Mouse (Mus musculus) hindbrain, embryonic 14.5 days (tissue): ENCODE results near the gene Clec12b. TPM values are rescaled to one million over a fixed set of nuclear protein-coding genes. Genes with fewer than 3 reads are reported as not detected.
A peak's percentile ranks its signal among the peaks of the same experiment; 100 is the strongest.

Source experiments
- ATAC-seq: fragments of 200-750 bp; cut with Nextera tagmentation; 2 replicates; pipeline ENCODE4 v1.8.0; 2017; ENCODE audit warnings: moderate number of reproducible peaks, mild to moderate bottlenecking, moderate TSS enrichment, moderate library complexity; ENCODE audit not compliant: low FRiP score
- DNase-seq: peaks from one replicate; pipeline ENCODE4 v3.0.0-alpha.2; 2015; ENCODE audit warnings: low spot score
- H3K27ac ChIP-seq: fragments of 300-500 bp; sonication (generic); 2 replicates; pipeline ENCODE4 v1.5.1; 2014; ENCODE audit warnings: mild to moderate bottlenecking, moderate library complexity
- H3K27me3 ChIP-seq: fragments of 300-500 bp; sonication (generic); 2 replicates; pipeline ENCODE4 v1.6.1; 2014; ENCODE audit warnings: mild to moderate bottlenecking, low read length, mixed read lengths; ENCODE audit not compliant: control insufficient read depth, insufficient read depth
- H3K36me3 ChIP-seq: fragments of 300-500 bp; sonication (generic); replicated peaks from 2 replicates; pipeline ENCODE4 v1.6.1; 2014; ENCODE audit not compliant: control insufficient read depth, insufficient read depth
- H3K4me1 ChIP-seq: fragments of 300-500 bp; sonication (generic); replicated peaks from 2 replicates; pipeline ENCODE4 v1.6.1; 2014; ENCODE audit warnings: antibody characterized with exemption, low read length, mixed read lengths; ENCODE audit not compliant: control insufficient read depth, insufficient read depth
- H3K4me2 ChIP-seq: fragments of 300-500 bp; sonication (generic); replicated peaks from 2 replicates; pipeline ENCODE4 v1.6.1; 2014; ENCODE audit warnings: mild to moderate bottlenecking, moderate library complexity
- H3K4me3 ChIP-seq: fragments of 300-500 bp; sonication (generic); replicated peaks from 2 replicates; pipeline ENCODE4 v1.5.1; 2014; ENCODE audit warnings: mild to moderate bottlenecking, low read length
- H3K9ac ChIP-seq: fragments of 300-500 bp; sonication (generic); 2 replicates; pipeline ENCODE4 v1.6.1; 2014
- H3K9me3 ChIP-seq: fragments of 300-500 bp; sonication (generic); 2 replicates; pipeline ENCODE4 v1.6.1; 2016; ENCODE audit warnings: low read length; ENCODE audit not compliant: control insufficient read depth
- WGBS: fragments of 180-500 bp; shearing (Covaris S2); extraction: QIAGEN DNeasy Blood & Tissue Kit; methylation state at CpG from one replicate; pipeline ENCODE4 v1.1.7; 2014; 5-methylcytosine and 5-hydroxymethylcytosine counted together
- polyA plus RNA-seq: library from polyadenylated mRNA; unstranded; fragments of >200 nt; fragmentation: Nextera tagmentation; extraction: Ambion mirVana; gene quantifications from 2 replicates; pipeline ENCODE4 v1.2.1, GENCODE M21; 2014

The Clec12b gene
- 0.41 and 0.51 TPM in 2 replicates for polyA plus RNA-seq

DNA sequence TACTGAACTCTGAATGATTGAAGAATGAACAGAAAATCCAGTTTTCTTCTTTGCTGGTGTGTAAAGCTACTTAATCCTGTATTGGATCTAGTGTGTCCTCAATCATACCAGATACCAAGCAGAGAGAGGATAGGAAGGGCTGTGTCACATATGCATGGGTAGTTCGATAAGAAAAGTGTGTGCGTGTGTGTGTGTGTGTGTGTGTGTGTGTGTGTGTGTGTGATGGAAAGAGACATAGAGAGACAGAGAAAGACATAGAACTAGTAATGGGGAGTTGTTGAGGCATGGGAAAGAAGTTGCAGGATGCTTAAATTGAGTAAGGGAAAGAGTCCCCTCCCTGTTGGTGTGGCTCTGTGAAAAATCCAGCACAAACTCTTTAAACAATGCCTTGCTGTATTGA lies at the start of gene Clec12b:
TSS of gene Clec12b (minus strand) at position 101 of the 400 bp plus-strand sequence.
- 67% methylated on average over 2 of the region's 2 CpGs for WGBS
- DNase-seq = no peak
- Histone ChIP-seq H3K27ac (no peak within 1 kb of the TSS), H3K4me2 (no peak within 1 kb of the TSS), H3K9me3 (no peaks in the 10 kb centered on the region), H3K36me3 (no peaks in the 10 kb centered on the region), H3K4me3 (no peak within 1 kb of the TSS), H3K9ac (no peak within 1 kb of the TSS), H3K27me3 (no peaks in the 10 kb centered on the region), H3K4me1 (no peaks in the 10 kb centered on the region)
- ATAC-seq = no peak

DNA sequence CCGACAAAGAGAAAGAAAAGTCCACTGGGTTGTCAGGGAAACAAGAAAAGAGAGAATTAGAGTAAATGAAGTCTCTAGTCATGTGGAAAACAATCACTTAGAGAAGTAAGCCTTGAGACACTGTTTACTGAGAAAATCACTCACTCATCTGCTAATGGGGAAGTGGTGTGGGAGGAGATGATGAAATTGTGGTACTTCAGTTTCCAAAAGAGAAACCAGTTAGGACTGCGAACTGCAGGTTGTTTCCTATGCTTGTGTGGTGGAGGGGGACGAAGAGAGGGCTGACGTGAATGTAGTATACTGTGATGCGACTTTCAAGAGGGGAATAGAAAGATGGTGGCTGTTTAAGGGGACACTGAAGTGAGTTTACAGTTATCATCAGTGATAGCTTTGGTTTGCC lies 48.6 kb upstream of the Clec12b start:
- Histone ChIP-seq H3K4me2 (no peak overlapping the region), H3K9ac (no peak overlapping the region), H3K4me1 (no peaks in the 10 kb centered on the region), H3K27me3 (no peaks in the 10 kb centered on the region), H3K36me3 (no peaks in the 10 kb centered on the region), H3K9me3 (no peaks in the 10 kb centered on the region), H3K27ac (no peak overlapping the region), H3K4me3 (no peak overlapping the region)
- no peak for ATAC-seq
- WGBS = 62% methylated on average over 5 of the region's 5 CpGs
- no peak for DNase-seq

DNA sequence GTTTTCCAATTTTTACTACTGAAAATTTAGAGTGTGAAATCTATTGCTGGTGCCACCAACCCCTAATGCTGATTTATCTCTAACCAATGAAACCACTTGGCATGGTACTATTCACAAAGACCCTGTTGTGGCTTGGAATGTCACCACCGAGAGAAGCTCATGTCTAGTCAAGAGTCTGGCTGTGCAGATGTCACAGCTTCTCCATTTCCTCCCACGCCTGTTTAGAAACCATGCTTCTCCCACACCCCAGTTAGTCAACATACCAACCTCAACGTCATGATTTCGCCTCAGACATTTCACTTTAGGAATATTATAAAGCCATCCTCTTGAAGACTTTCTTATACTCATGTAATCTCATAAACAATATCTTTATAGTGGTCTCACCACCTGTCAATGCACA lies 41.6 kb upstream of the Clec12b start:
- Histone ChIP-seq H3K27ac (no peak overlapping the region), H3K4me2 (no peak overlapping the region)
- 86% methylated on average over 4 of the region's 4 CpGs for WGBS

GRCm38 (mm10) chr6:129425812-129426211 lies 40.1 kb upstream of the Clec12b start:
- H3K4me2 ChIP-seq = no peak overlapping the region
- H3K27me3 ChIP-seq = no peaks in the 10 kb centered on the region
- H3K36me3 ChIP-seq = no peaks in the 10 kb centered on the region
- no peak overlapping the region for H3K4me3 ChIP-seq
- H3K9me3 ChIP-seq = no peaks in the 10 kb centered on the region
- H3K9ac ChIP-seq = no peak overlapping the region
- DNase-seq (no peak), ATAC-seq (no peak)
- no peak overlapping the region for H3K27ac ChIP-seq
- WGBS = 57% methylated on average over 5 of the region's 5 CpGs
- H3K4me1 ChIP-seq = no peaks in the 10 kb centered on the region

More for the DNA sequence above, 41.6 kb upstream of the Clec12b start:
- Histone ChIP-seq H3K4me1 (no peaks in the 10 kb centered on the region), H3K9me3 (no peaks in the 10 kb centered on the region), H3K36me3 (no peaks in the 10 kb centered on the region), H3K9ac (no peak overlapping the region), H3K4me3 (no peak overlapping the region), H3K27me3 (no peaks in the 10 kb centered on the region)
- no peak for DNase-seq
- ATAC-seq = no peak

DNA sequence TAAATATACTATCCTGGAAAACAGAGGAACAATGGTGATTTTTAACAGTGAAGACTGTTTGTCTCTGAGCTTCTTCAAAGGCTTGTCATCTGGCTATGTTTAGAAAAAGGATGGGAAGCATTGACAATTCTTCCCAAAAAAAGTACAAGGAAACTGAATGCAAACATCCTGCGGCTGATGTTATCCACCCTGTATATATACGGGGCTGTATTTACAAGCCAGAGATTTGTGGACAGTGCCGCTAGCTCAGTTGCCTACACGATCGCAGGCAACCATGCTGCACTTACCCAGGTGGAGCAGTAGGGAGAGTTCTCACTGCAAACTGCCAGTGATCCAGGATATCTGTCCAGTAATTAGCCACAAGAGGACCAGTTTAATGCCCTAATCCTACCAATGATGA lies 39.5 kb upstream of the Clec12b start:
- no peak overlapping the region for H3K27ac ChIP-seq

GRCm38 (mm10) chr6:129423734-129424072 lies 38.0 kb upstream of the Clec12b start:
- Histone ChIP-seq H3K27me3 (no peaks in the 10 kb centered on the region), H3K27ac (no peak overlapping the region), H3K9ac (no peak overlapping the region), H3K4me1 (no peaks in the 10 kb centered on the region), H3K4me2 (no peak overlapping the region), H3K4me3 (no peak overlapping the region), H3K36me3 (no peaks in the 10 kb centered on the region), H3K9me3 (no peaks in the 10 kb centered on the region)
- 11% methylated on average over 1 of the region's 1 CpGs for WGBS
- peak; percentile 74 for DNase-seq
- ATAC-seq = peak; percentile 87

More for the DNA sequence above, 39.5 kb upstream of the Clec12b start:
- DNase-seq = no peak
- WGBS = 84% methylated on average over 5 of the region's 5 CpGs
- no peak for ATAC-seq
- no peaks in the 10 kb centered on the region for H3K4me1 ChIP-seq
- no peaks in the 10 kb centered on the region for H3K27me3 ChIP-seq
- H3K4me3 ChIP-seq = no peak overlapping the region
- no peak overlapping the region for H3K9ac ChIP-seq
- H3K36me3 ChIP-seq = no peaks in the 10 kb centered on the region
- H3K4me2 ChIP-seq = no peak overlapping the region
- no peaks in the 10 kb centered on the region for H3K9me3 ChIP-seq

GRCm38 (mm10) chr6:129423040-129423733 lies 37.5 kb upstream of the Clec12b start:
- WGBS = 62% methylated on average over 4 of the region's 4 CpGs
- Histone ChIP-seq H3K4me2 (0 out of 2 replicates have a peak overlapping the region, but pooled peaks have one; percentile 15), H3K4me3 (no peak overlapping the region), H3K9me3 (no peaks in the 10 kb centered on the region), H3K4me1 (no peaks in the 10 kb centered on the region), H3K27ac (peak overlapping the region; percentile 6; the same call in 1 of the 2 replicates), H3K36me3 (no peaks in the 10 kb centered on the region), H3K27me3 (no peaks in the 10 kb centered on the region), H3K9ac (no peak overlapping the region)
- DNase-seq (no peak), ATAC-seq (0 out of 2 replicates have a peak, but pooled peaks have one; percentile 19)

DNA sequence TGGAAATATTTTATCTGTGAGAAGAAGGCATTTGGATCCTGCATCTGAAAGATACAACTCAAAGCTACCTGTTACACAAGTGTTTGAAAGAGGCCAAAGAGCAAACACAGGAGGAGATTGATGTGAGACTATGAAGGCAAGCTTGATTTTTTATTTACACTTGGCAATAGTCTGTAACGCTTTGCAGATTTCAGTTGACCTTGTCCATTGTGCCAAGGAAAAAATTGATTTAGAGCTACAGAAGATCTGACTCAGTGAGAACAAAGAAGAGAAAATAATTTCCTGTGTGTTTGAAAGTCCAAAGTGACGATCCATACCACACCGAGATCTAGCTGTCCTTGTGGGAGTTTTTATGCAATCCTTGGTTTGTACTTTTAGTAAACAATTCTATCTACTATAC lies 36.6 kb upstream of the Clec12b start:
- WGBS = 88% methylated on average over 3 of the region's 3 CpGs
- no peak overlapping the region for H3K4me3 ChIP-seq
- no peaks in the 10 kb centered on the region for H3K9me3 ChIP-seq
- H3K4me1 ChIP-seq = no peaks in the 10 kb centered on the region
- no peak overlapping the region for H3K27ac ChIP-seq
- no peak overlapping the region for H3K9ac ChIP-seq
- H3K4me2 ChIP-seq = no peak overlapping the region
- DNase-seq = no peak
- H3K27me3 ChIP-seq = no peaks in the 10 kb centered on the region
- no peak for ATAC-seq
- no peaks in the 10 kb centered on the region for H3K36me3 ChIP-seq

DNA sequence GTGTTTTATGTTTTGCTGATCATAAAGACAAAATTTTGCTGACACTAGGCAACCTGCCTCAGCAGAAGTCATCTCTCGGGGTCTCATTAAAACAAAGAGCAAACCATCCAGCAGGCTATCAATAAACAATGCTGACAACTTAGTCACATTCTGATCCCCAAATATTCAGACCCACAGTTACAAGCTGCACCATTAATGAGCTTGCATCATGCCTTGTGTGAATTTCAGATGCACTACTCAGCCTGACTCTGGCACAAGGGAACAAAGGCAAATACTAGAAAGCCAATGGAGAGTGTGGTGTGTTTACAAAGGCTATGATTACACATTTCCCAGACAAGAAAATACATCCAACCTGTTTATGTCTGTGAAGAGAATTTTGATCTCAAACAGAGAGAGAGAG lies 28.5 kb upstream of the Clec12b start:
- Histone ChIP-seq H3K4me3 (no peak overlapping the region), H3K4me2 (no peak overlapping the region), H3K9ac (no peak overlapping the region), H3K36me3 (no peaks in the 10 kb centered on the region), H3K27me3 (no peaks in the 10 kb centered on the region), H3K4me1 (0 out of 2 replicates have a peak, but pooled peaks cover 3% of the 10 kb centered on the region), H3K27ac (no peak overlapping the region), H3K9me3 (no peaks in the 10 kb centered on the region)
- DNase-seq (no peak), ATAC-seq (peak; percentile 51; the same call in 1 of the 2 replicates)
- 64% methylated on average over 1 of the region's 1 CpGs for WGBS
